8 mouse cellular contexts compared by ENCODE assay signal in genomic region chr14:13960482-13961325, GRCm38 (mm10). TPM values are rescaled to one million over a fixed set of nuclear protein-coding genes. Genes with fewer than 3 reads are reported as not detected.
DNase-seq lines count a peak whose midpoint lies in the region; ATAC-seq and TF ChIP-seq lines count a peak whose summit lies in the region.

No protein-coding gene starts in this region.

- intact Hi-C loops in heart, postnatal 25 days (cut with DNase I) = loop anchor here (1.0 to 5.0 kb wide), 2 partner anchors 52 to 142 kb away; no protein-coding TSS in a partner anchor

- peak overlapping the region; percentile 86 for H3K4me3 ChIP-seq in G1E (ENCODE audit: low read depth, low read length)
- peak overlapping the region; percentile 67 for H3K4me3 ChIP-seq in forebrain, embryonic 15.5 days
- H3K4me3 ChIP-seq in layer of hippocampus, adult 2 months = peak overlapping the region; percentile 83
- H3K4me3 ChIP-seq in lung, embryonic 16.5 days (ENCODE audit: low read length) = peak overlapping the region; percentile 75

- peak; percentile 32 for ATAC-seq in G1E (ENCODE audit: extremely low read depth, insufficient number of reproducible peaks, low FRiP score, poor library complexity, severe bottlenecking)
- peak; percentile 88 for ATAC-seq in forebrain, embryonic 15.5 days (replicated peaks)
- ATAC-seq in lung, embryonic 16.5 days (ENCODE audit: low read depth) = peak; percentile 88

- no peak for TF ChIP-seq CTCF in G1E (IDR thresholded peaks at IDR 0.05; ENCODE audit: low read depth, low read length)
- peak; percentile 29; the same call in 1 of the 2 replicates for TF ChIP-seq CTCF in layer of hippocampus, adult 2 months (conservative IDR thresholded peaks at IDR 0.05)

- H3K27ac ChIP-seq in forebrain, embryonic 15.5 days (replicated peaks) = peak overlapping the region; percentile 86
- peak overlapping the region; percentile 90 for H3K27ac ChIP-seq in layer of hippocampus, adult 2 months
- peak overlapping the region; percentile 90 for H3K27ac ChIP-seq in lung, embryonic 16.5 days (ENCODE audit: low read length)

- WGBS in forebrain, embryonic 15.5 days = under 1% methylated on average over 70 of the region's 75 CpGs
- WGBS in lung, embryonic 16.5 days = under 1% methylated on average over 42 of the region's 75 CpGs

- no peaks in the 10 kb centered on the region for H3K9me3 ChIP-seq in G1E (replicated peaks)
- H3K9me3 ChIP-seq in forebrain, embryonic 15.5 days = no peaks in the 10 kb centered on the region
- H3K9me3 ChIP-seq in lung, embryonic 16.5 days (ENCODE audit: control insufficient read depth, low read length) = no peaks in the 10 kb centered on the region

- DNase-seq in G1E (ENCODE audit: low spot score) = peak; percentile 62
- peak; percentile 62 for DNase-seq in cerebellum, adult 11-12 months
- DNase-seq in heart, postnatal 25 days (ENCODE audit: low spot score) = peak; percentile 6
- DNase-seq in layer of hippocampus, adult 2 months (ENCODE audit: low spot score in 2 of 2) = peak; percentile 61 to 62
- peak; percentile 34 for DNase-seq in ovary, adult 18-20 months (ENCODE audit: low spot score)
- peak; percentile 49 to 66 for DNase-seq in thymus, postnatal 10 days (ENCODE audit: low spot score in 2 of 2)

- peaks cover 25% of the 10 kb centered on the region for H3K36me3 ChIP-seq in G1E (replicated peaks)
- peaks cover 4% of the 10 kb centered on the region; the same call in 1 of the 2 replicates for H3K36me3 ChIP-seq in forebrain, embryonic 15.5 days
- H3K36me3 ChIP-seq in lung, embryonic 16.5 days (ENCODE audit: control insufficient read depth, insufficient read depth, low read length) = peaks cover 5% of the 10 kb centered on the region

- peak overlapping the region; percentile 85 for H3K9ac ChIP-seq in forebrain, embryonic 15.5 days (replicated peaks)
- peak overlapping the region; percentile 92 for H3K9ac ChIP-seq in lung, embryonic 16.5 days (ENCODE audit: low read length)

- peaks cover 25% of the 10 kb centered on the region for H3K4me1 ChIP-seq in G1E (ENCODE audit: insufficient read depth, low read depth, low read length)
- peaks cover 23% of the 10 kb centered on the region for H3K4me1 ChIP-seq in forebrain, embryonic 15.5 days
- peaks cover 6% of the 10 kb centered on the region for H3K4me1 ChIP-seq in lung, embryonic 16.5 days (replicated peaks; ENCODE audit: control insufficient read depth, insufficient read depth, low read length)

- H3K4me2 ChIP-seq in forebrain, embryonic 15.5 days (replicated peaks) = peak overlapping the region; percentile 64
- H3K4me2 ChIP-seq in lung, embryonic 16.5 days (ENCODE audit: low read depth, low read length) = peak overlapping the region; percentile 60

- H3K27me3 ChIP-seq in G1E (ENCODE audit: insufficient read depth, low read length) = no peaks in the 10 kb centered on the region
- no peaks in the 10 kb centered on the region for H3K27me3 ChIP-seq in forebrain, embryonic 15.5 days
- H3K27me3 ChIP-seq in lung, embryonic 16.5 days (ENCODE audit: control insufficient read depth, insufficient read depth, low read depth, low read length) = no peaks in the 10 kb centered on the region

RNA-seq across cellular contexts. Expression of gene Atxn7, which starts 0.5 kb away (rescaled TPM):
- total RNA-seq in G1E (2014; fragmentation: Nextera tagmentation) = 16.5 and 26.2 TPM in 2 replicates
- 12.5 and 14.8 TPM in 2 replicates for total RNA-seq in G1E (2017)
- polyA plus RNA-seq in G1E (2012) = 11.0 and 11.4 TPM in 2 replicates
- polyA plus RNA-seq in forebrain, embryonic 15.5 days (2015; fragmentation: Nextera tagmentation; extraction: Ambion mirVana) = 4.0 and 5.7 TPM in 2 replicates
- total RNA-seq in heart, postnatal 25 days (2021) = 10 to 100 TPM; 14.7 to 19.0 TPM
- 10 to 100 TPM; 25.7 to 31.6 TPM for total RNA-seq in layer of hippocampus, adult 2 months (2021)
- 4.0 and 4.3 TPM in 2 replicates for polyA plus RNA-seq in lung, embryonic 16.5 days (2015; fragmentation: Nextera tagmentation; extraction: Ambion mirVana)

RNA-seq across cellular contexts. Expression of gene Thoc7, which starts 0.9 kb away (rescaled TPM):
- 109 and 115 TPM in 2 replicates for total RNA-seq in G1E (2014; fragmentation: Nextera tagmentation)
- total RNA-seq in G1E (2017) = 228 and 232 TPM in 2 replicates
- 21.1 and 21.4 TPM in 2 replicates for polyA plus RNA-seq in G1E (2012)
- 168 and 169 TPM in 2 replicates for polyA plus RNA-seq in forebrain, embryonic 15.5 days (2015; fragmentation: Nextera tagmentation; extraction: Ambion mirVana)
- 10 to 100 TPM; 87.7 to 96.3 TPM for total RNA-seq in heart, postnatal 25 days (2021)
- total RNA-seq in layer of hippocampus, adult 2 months (2021) = 10 to 100 TPM; 92.5 to 96.8 TPM
- 165 and 166 TPM in 2 replicates for polyA plus RNA-seq in lung, embryonic 16.5 days (2015; fragmentation: Nextera tagmentation; extraction: Ambion mirVana)

RNA-seq across cellular contexts. Expression of gene Gm281, which starts 46.4 kb away (rescaled TPM):
- total RNA-seq in G1E (2014; fragmentation: Nextera tagmentation) (not detected in 2 replicates), G1E (2017) (not detected in 2 replicates)
- not detected in 2 replicates for polyA plus RNA-seq in G1E (2012)
- polyA plus RNA-seq in forebrain, embryonic 15.5 days (2015; fragmentation: Nextera tagmentation; extraction: Ambion mirVana) = not detected in 2 replicates
- not detected for total RNA-seq in heart, postnatal 25 days (2021)
- total RNA-seq in layer of hippocampus, adult 2 months (2021) = not detected
- 0.05 and 0.06 TPM in 2 replicates for polyA plus RNA-seq in lung, embryonic 16.5 days (2015; fragmentation: Nextera tagmentation; extraction: Ambion mirVana)

Comparison
In these comparisons a context has a peak if more than half of its experiments do, and no peak if none do; other contexts are left out.
1. Peak in every context shown above with its lines: DNase-seq, ATAC-seq, H3K4me3 ChIP-seq and H3K27ac ChIP-seq.
2. ATAC-seq: peak in every context shown above with its lines; median percentile 88 in forebrain, embryonic 15.5 days; 88 in lung, embryonic 16.5 days; 32 in G1E.
3. DNase-seq: peak in every context shown above with its lines; median percentile 62 in G1E; 62 in cerebellum, adult 11-12 months; 62 in layer of hippocampus, adult 2 months; 58 in thymus, postnatal 10 days; 34 in ovary, adult 18-20 months; 6 in heart, postnatal 25 days.